Mouse (Mus musculus): Measurements from ENCODE around the gene Slc16a6. TPM values are rescaled to one million over a fixed set of nuclear protein-coding genes. Genes with fewer than 3 reads are reported as not detected.
A peak's percentile ranks its signal among the peaks of the same experiment; 100 is the strongest.

Gene Slc16a6
- total and polyA plus RNA-seq, 3 experiments, result 1.8 to 8.2 (median 4.9) TPM

GRCm38 (mm10) chr11:109427353-109427752, 46.0 kb downstream of the Slc16a6 start:
- no peaks in the 10 kb centered on the region; the same call in none of the 2 replicates for H3K4me1 ChIP-seq (ENCODE audit: control insufficient read depth, insufficient read depth, low read length)
- no peaks in the 10 kb centered on the region for H3K36me3 ChIP-seq (ENCODE audit: control insufficient read depth, insufficient read depth, low read length)
- 97% methylated on average over 5 of the region's 5 CpGs for WGBS
- intact Hi-C loops (cut with DNase I), result loop anchor here (5.0 kb wide), 2 partner anchors 80 to 185 kb away; no protein-coding TSS in a partner anchor
- no peak for DNase-seq
- no peak overlapping the region for H3K4me3 ChIP-seq
- no peak for TF ChIP-seq CTCF (IDR thresholded peaks at IDR 0.05)
- TF ChIP-seq POLR2A (IDR thresholded peaks at IDR 0.05; ENCODE audit: insufficient read depth, low read depth, low read length), result no peak
- no peak for TF ChIP-seq EP300 (IDR thresholded peaks at IDR 0.05; ENCODE audit: insufficient read depth, low read depth, low read length)
- H3K9ac ChIP-seq (ENCODE audit: low read depth, low read length), result no peak overlapping the region
- H3K79me2 ChIP-seq (replicated peaks; ENCODE audit: control insufficient read depth, insufficient read depth, low read length), result no peaks in the 10 kb centered on the region
- H3K27me3 ChIP-seq (ENCODE audit: control insufficient read depth, insufficient read depth, low read length), result no peaks in the 10 kb centered on the region
- H3K27ac ChIP-seq, result no peak overlapping the region

GRCm38 (mm10) chr11:109426272-109426586, 47.2 kb downstream of the Slc16a6 start:
- Histone ChIP-seq H3K4me3 (peak overlapping the region; percentile 71), H3K36me3 (ENCODE audit: control insufficient read depth, insufficient read depth, low read length) (no peaks in the 10 kb centered on the region), H3K9ac (ENCODE audit: low read depth, low read length) (peak overlapping the region; percentile 79), H3K79me2 (replicated peaks; ENCODE audit: control insufficient read depth, insufficient read depth, low read length) (no peaks in the 10 kb centered on the region), H3K27me3 (ENCODE audit: control insufficient read depth, insufficient read depth, low read length) (no peaks in the 10 kb centered on the region), H3K27ac (peak overlapping the region; percentile 90), H3K4me1 (ENCODE audit: control insufficient read depth, insufficient read depth, low read length) (no peaks in the 10 kb centered on the region; the same call in none of the 2 replicates)
- DNase-seq, result no peak
- no peak for TF ChIP-seq EP300 (IDR thresholded peaks at IDR 0.05; ENCODE audit: insufficient read depth, low read depth, low read length)
- TF ChIP-seq POLR2A (IDR thresholded peaks at IDR 0.05; ENCODE audit: insufficient read depth, low read depth, low read length), result no peak
- no peak for TF ChIP-seq CTCF (IDR thresholded peaks at IDR 0.05)
- intact Hi-C loops (cut with DNase I), result loop anchor here (5.0 kb wide), 2 partner anchors 79 to 184 kb away; no protein-coding TSS in a partner anchor
- WGBS, result under 1% methylated on average over 11 of the region's 11 CpGs

- 1% methylated on average over 64 of the region's 65 CpGs for WGBS
- intact Hi-C loops (cut with DNase I), result loop anchor here (1.0 to 5.0 kb wide), 4 partner anchors 63 to 183 kb away; partner anchors contain the start of gene Gna13
Observed at GRCm38 (mm10) chr11:109425392-109426271, 47.8 kb downstream of the Slc16a6 start, which contains the start of gene Amz2. Gene Amz2 (plus strand): TSS chr11:109425946.

GRCm38 (mm10) chr11:109423294-109423693, 50.1 kb downstream of the Slc16a6 start:
- H3K27ac ChIP-seq, result no peak overlapping the region
- intact Hi-C loops (cut with DNase I), result loop anchor here (5.0 kb wide), 1 partner anchor 41 kb away; no protein-coding TSS in a partner anchor
- no peaks in the 10 kb centered on the region; the same call in none of the 2 replicates for H3K4me1 ChIP-seq (ENCODE audit: control insufficient read depth, insufficient read depth, low read length)
- no peak overlapping the region for H3K9ac ChIP-seq (ENCODE audit: low read depth, low read length)
- H3K36me3 ChIP-seq (ENCODE audit: control insufficient read depth, insufficient read depth, low read length), result no peaks in the 10 kb centered on the region
- no peak for TF ChIP-seq EP300 (IDR thresholded peaks at IDR 0.05; ENCODE audit: insufficient read depth, low read depth, low read length)
- no peak for TF ChIP-seq CTCF (IDR thresholded peaks at IDR 0.05)
- no peak for TF ChIP-seq POLR2A (IDR thresholded peaks at IDR 0.05; ENCODE audit: insufficient read depth, low read depth, low read length)
- no peaks in the 10 kb centered on the region for H3K27me3 ChIP-seq (ENCODE audit: control insufficient read depth, insufficient read depth, low read length)
- DNase-seq, result no peak
- H3K4me3 ChIP-seq, result no peak overlapping the region
- H3K79me2 ChIP-seq (replicated peaks; ENCODE audit: control insufficient read depth, insufficient read depth, low read length), result no peaks in the 10 kb centered on the region
- WGBS, result 20% methylated on average over 1 of the region's 1 CpGs

More at GRCm38 (mm10) chr11:109425392-109426271, 47.8 kb downstream of the Slc16a6 start, which contains the start of gene Amz2:
- peak within 1 kb of the TSS; percentile 71 for H3K4me3 ChIP-seq
- H3K36me3 ChIP-seq (ENCODE audit: control insufficient read depth, insufficient read depth, low read length), result no peaks in the 10 kb centered on the region
- no peaks in the 10 kb centered on the region for H3K27me3 ChIP-seq (ENCODE audit: control insufficient read depth, insufficient read depth, low read length)
- no peaks in the 10 kb centered on the region for H3K79me2 ChIP-seq (replicated peaks; ENCODE audit: control insufficient read depth, insufficient read depth, low read length)
- TF ChIP-seq EP300 (IDR thresholded peaks at IDR 0.05; ENCODE audit: insufficient read depth, low read depth, low read length) (peak; percentile 82; the same call in 1 of the 2 replicates), CTCF (IDR thresholded peaks at IDR 0.05) (peak; percentile 89), POLR2A (IDR thresholded peaks at IDR 0.05; ENCODE audit: insufficient read depth, low read depth, low read length) (peak; percentile 96)
- peak within 1 kb of the TSS; percentile 79 for H3K9ac ChIP-seq (ENCODE audit: low read depth, low read length)
- H3K4me1 ChIP-seq (ENCODE audit: control insufficient read depth, insufficient read depth, low read length), result no peaks in the 10 kb centered on the region; the same call in none of the 2 replicates
- DNase-seq, result peak; percentile 99
- H3K27ac ChIP-seq, result peak within 1 kb of the TSS; percentile 90

- Histone ChIP-seq H3K4me1 (ENCODE audit: control insufficient read depth, insufficient read depth, low read length) (no peaks in the 10 kb centered on the region; the same call in none of the 2 replicates), H3K4me3 (no peak overlapping the region), H3K36me3 (ENCODE audit: control insufficient read depth, insufficient read depth, low read length) (no peaks in the 10 kb centered on the region), H3K9ac (ENCODE audit: low read depth, low read length) (no peak overlapping the region), H3K27ac (no peak overlapping the region), H3K79me2 (replicated peaks; ENCODE audit: control insufficient read depth, insufficient read depth, low read length) (no peaks in the 10 kb centered on the region), H3K27me3 (ENCODE audit: control insufficient read depth, insufficient read depth, low read length) (no peaks in the 10 kb centered on the region)
- intact Hi-C loops (cut with DNase I), result loop anchor here (5.0 kb wide), 1 partner anchor 40 kb away; no protein-coding TSS in a partner anchor
- over 99% methylated on average over 4 of the region's 4 CpGs for whole genome bisulfite sequencing
- DNase-seq, result no peak
- TF ChIP-seq EP300 (IDR thresholded peaks at IDR 0.05; ENCODE audit: insufficient read depth, low read depth, low read length) (no peak), CTCF (IDR thresholded peaks at IDR 0.05) (0 out of 2 replicates have a peak, but pooled peaks have one; percentile 2)
Observed at GRCm38 (mm10) chr11:109422263-109422662, 51.1 kb downstream of the Slc16a6 start.
